In genomic region chr2:172965249-172965648, GRCm38 (mm10) we compare ENCODE assay signal across 16 mouse cellular contexts. TPM values are rescaled to one million over a fixed set of nuclear protein-coding genes. Genes with fewer than 3 reads are reported as not detected.
A peak's percentile ranks its signal among the peaks of the same experiment; 100 is the strongest.
DNase-seq lines count a peak whose midpoint lies in the region; ATAC-seq and TF ChIP-seq lines count a peak whose summit lies in the region.
"Had no signal": no experiment of that assay in that cellular context is flagged by ENCODE, and none has a peak within 500 bp of the region (broad histone marks: within the 10 kb centered on the region; RNA-seq: fewer than 3 reads in every experiment).

No protein-coding gene starts in this region.

- TF ChIP-seq EP300 in liver, postnatal 0 days (IDR thresholded peaks at IDR 0.05; ENCODE audit: low read depth), result no peak

- DNase-seq in liver, adult 2 months (ENCODE audit: extremely low read depth, low read depth, low spot score), result peak; percentile 33
- no peak for DNase-seq in liver, postnatal 0 days
- peak; percentile 33 for DNase-seq in ZHBTc4 (ENCODE audit: low read depth, low spot score)
- DNase-seq in kidney, adult 18-20 months, result peak; percentile 47
- DNase-seq in limb, embryonic 10.5 days (ENCODE audit: low spot score), result no peak
- no peak for DNase-seq in frontal cortex, postnatal 14 days (ENCODE audit: low spot score in 2 of 2)
- DNase-seq in left cerebral cortex, postnatal 10 days (ENCODE audit: extremely low spot score in 1 of 2, low spot score in 2 of 2), result no peak
- no peak for DNase-seq in layer of hippocampus, postnatal 10 days (ENCODE audit: low spot score in 2 of 2)
- DNase-seq: adrenal gland, postnatal 36 days; gastrocnemius, adult 2 months; lung, adult 18-20 months; thymus, postnatal 25 days had no signal

- H3K27me3 ChIP-seq in liver, adult 2 months (ENCODE audit: control insufficient read depth, insufficient read depth, low read length), result no peaks in the 10 kb centered on the region
- no peaks in the 10 kb centered on the region for H3K27me3 ChIP-seq in liver, postnatal 0 days (ENCODE audit: insufficient read depth, low read length)
- no peaks in the 10 kb centered on the region for H3K27me3 ChIP-seq in limb, embryonic 10.5 days (ENCODE audit: low read depth, poor library complexity, severe bottlenecking)
- H3K27me3 ChIP-seq: neural tube, embryonic 12.5 days had no signal

- H3K79me2 ChIP-seq in liver, adult 2 months (ENCODE audit: control insufficient read depth, insufficient read depth, low read length), result no peaks in the 10 kb centered on the region

- no peaks in the 10 kb centered on the region for H3K4me1 ChIP-seq in liver, adult 2 months (ENCODE audit: control insufficient read depth, insufficient read depth, low read length)
- H3K4me1 ChIP-seq in liver, postnatal 0 days (ENCODE audit: insufficient read depth), result no peaks in the 10 kb centered on the region
- peaks cover 7% of the 10 kb centered on the region for H3K4me1 ChIP-seq in limb, embryonic 10.5 days
- H3K4me1 ChIP-seq: neural tube, embryonic 12.5 days had no signal

- no peak for TF ChIP-seq POLR2A in liver, adult 2 months (IDR thresholded peaks at IDR 0.05; ENCODE audit: extremely low read depth, insufficient read depth, low read length)

- intact Hi-C loops in left cerebral cortex, postnatal 10 days (cut with DNase I), result no loop called here

- WGBS in liver, adult 2 months, result 40% methylated on average over 11 of the region's 11 CpGs
- WGBS in liver, postnatal 0 days (ENCODE audit: insufficient replicate concordance), result 55% methylated on average over 11 of the region's 11 CpGs
- WGBS in limb, embryonic 10.5 days, result 51% methylated on average over 11 of the region's 11 CpGs

- no peak for TF ChIP-seq CTCF in liver, adult 2 months (IDR thresholded peaks at IDR 0.05; ENCODE audit: low read depth, low read length)
- TF ChIP-seq CTCF in liver, postnatal 0 days (IDR thresholded peaks at IDR 0.05; ENCODE audit: low read depth), result no peak

- no peaks in the 10 kb centered on the region for H3K36me3 ChIP-seq in liver, adult 2 months (ENCODE audit: control insufficient read depth, insufficient read depth, low read length)
- no peaks in the 10 kb centered on the region for H3K36me3 ChIP-seq in liver, postnatal 0 days (replicated peaks; ENCODE audit: insufficient read depth, low read length)
- no peaks in the 10 kb centered on the region for H3K36me3 ChIP-seq in limb, embryonic 10.5 days
- H3K36me3 ChIP-seq: neural tube, embryonic 12.5 days had no signal

- H3K9me3 ChIP-seq in liver, postnatal 0 days (ENCODE audit: low read length), result no peaks in the 10 kb centered on the region
- H3K9me3 ChIP-seq in limb, embryonic 10.5 days (replicated peaks), result no peaks in the 10 kb centered on the region

- H3K9ac ChIP-seq in liver, adult 2 months (ENCODE audit: low read depth, low read length), result no peak overlapping the region
- no peak overlapping the region for H3K9ac ChIP-seq in liver, postnatal 0 days (replicated peaks)
- H3K9ac ChIP-seq: neural tube, embryonic 12.5 days had no signal

- ATAC-seq in liver, postnatal 0 days, result no peak
- ATAC-seq: CD4-positive, CD25-positive, alpha-beta regulatory T cell, adult 4 months had no signal

- H3K4me2 ChIP-seq in liver, postnatal 0 days (ENCODE audit: low read depth, low read length), result no peak overlapping the region
- H3K4me2 ChIP-seq: neural tube, embryonic 12.5 days had no signal

- H3K27ac ChIP-seq in liver, adult 2 months (replicated peaks; ENCODE audit: insufficient read depth, low read depth, low read length), result no peak overlapping the region
- H3K27ac ChIP-seq in liver, postnatal 0 days (ENCODE audit: low read depth), result no peak overlapping the region
- H3K27ac ChIP-seq in limb, embryonic 10.5 days, result peak overlapping the region; percentile 61; the same call in 1 of the 2 replicates
- H3K27ac ChIP-seq: gastrocnemius, adult 2 months; neural tube, embryonic 12.5 days had no signal

- H3K4me3 ChIP-seq in liver, adult 2 months (ENCODE audit: insufficient read depth, low read depth, low read length), result no peak overlapping the region
- H3K4me3 ChIP-seq in liver, postnatal 0 days (ENCODE audit: low read depth, low read length), result no peak overlapping the region
- H3K4me3 ChIP-seq in limb, embryonic 10.5 days, result no peak overlapping the region
- H3K4me3 ChIP-seq: gastrocnemius, adult 2 months; neural tube, embryonic 12.5 days had no signal

RNA-seq across cellular contexts. Expression of gene Spo11, which starts 12.3 kb away (rescaled TPM):
- under 0.01 and 0.07 TPM in 2 replicates for total RNA-seq in liver, adult 2 months (2014; rRNA removed)
- not detected in 2 replicates for polyA plus RNA-seq in liver, adult 2 months (2012; rRNA removed)
- 0.07 and 0.09 TPM in 2 replicates for polyA plus RNA-seq in liver, postnatal 0 days (2015; fragmentation: Nextera tagmentation; extraction: Ambion mirVana)
- polyA plus RNA-seq in limb, embryonic 10.5 days (2016; fragmentation: Nextera tagmentation; extraction: Ambion mirVana), result 0.36 and 0.79 TPM in 2 replicates
- total RNA-seq in left cerebral cortex, postnatal 10 days (2021), result under 1 TPM; 0.39 to 0.49 TPM
- under 1 TPM; 0.09 to 0.80 TPM for total RNA-seq in layer of hippocampus, postnatal 10 days (2021)
- total RNA-seq: adrenal gland, postnatal 36 days; gastrocnemius, adult 2 months had no signal
- polyA plus RNA-seq: intestine, embryonic 14.5 days had no signal

RNA-seq across cellular contexts. Expression of gene Bmp7, which starts 25.1 kb away (rescaled TPM):
- total RNA-seq in liver, adult 2 months (2014; rRNA removed), result 0.55 and 0.74 TPM in 2 replicates
- polyA plus RNA-seq in liver, adult 2 months (2012; rRNA removed), result 1.7 and 2.4 TPM in 2 replicates
- polyA plus RNA-seq in liver, postnatal 0 days (2015; fragmentation: Nextera tagmentation; extraction: Ambion mirVana), result 0.32 and 0.49 TPM in 2 replicates
- 31.3 and 39.5 TPM in 2 replicates for polyA plus RNA-seq in limb, embryonic 10.5 days (2016; fragmentation: Nextera tagmentation; extraction: Ambion mirVana)
- 10 to 100 TPM; 10.3 to 10.7 TPM for total RNA-seq in left cerebral cortex, postnatal 10 days (2021)
- total RNA-seq in layer of hippocampus, postnatal 10 days (2021), result 10 to 100 TPM in 1 of 2 experiments, 1 to 10 TPM in 1; 8.1 to 11.5 TPM
- total RNA-seq: megakaryocyte-erythroid progenitor cell, adult 5-6 weeks had no signal

RNA-seq across cellular contexts. Expression of gene Rae1, which starts 34.7 kb away (rescaled TPM):
- total RNA-seq in liver, adult 2 months (2014; rRNA removed), result 13.1 and 17.8 TPM in 2 replicates
- polyA plus RNA-seq in liver, adult 2 months (2012; rRNA removed), result 25.3 and 31.9 TPM in 2 replicates
- polyA plus RNA-seq in liver, postnatal 0 days (2015; fragmentation: Nextera tagmentation; extraction: Ambion mirVana), result 40.0 and 41.5 TPM in 2 replicates
- 179 and 196 TPM in 2 replicates for polyA plus RNA-seq in limb, embryonic 10.5 days (2016; fragmentation: Nextera tagmentation; extraction: Ambion mirVana)
- total RNA-seq in left cerebral cortex, postnatal 10 days (2021), result 10 to 100 TPM; 66.1 to 77.4 TPM
- 10 to 100 TPM; 75.3 to 83.2 TPM for total RNA-seq in layer of hippocampus, postnatal 10 days (2021)

RNA-seq across cellular contexts. Expression of gene Rbm38, which starts 55.0 kb away (rescaled TPM):
- 0.55 and 0.74 TPM in 2 replicates for total RNA-seq in liver, adult 2 months (2014; rRNA removed)
- 6.4 and 11.1 TPM in 2 replicates for polyA plus RNA-seq in liver, adult 2 months (2012; rRNA removed)
- 124 and 126 TPM in 2 replicates for polyA plus RNA-seq in liver, postnatal 0 days (2015; fragmentation: Nextera tagmentation; extraction: Ambion mirVana)
- polyA plus RNA-seq in limb, embryonic 10.5 days (2016; fragmentation: Nextera tagmentation; extraction: Ambion mirVana), result 74.1 and 97.5 TPM in 2 replicates
- total RNA-seq in left cerebral cortex, postnatal 10 days (2021), result 1 to 10 TPM; 2.7 to 2.8 TPM
- 1 to 10 TPM; 4.4 to 6.3 TPM for total RNA-seq in layer of hippocampus, postnatal 10 days (2021)

Comparison
In these comparisons a context has a peak if more than half of its experiments do, and no peak if none do; other contexts are left out.
1. DNase-seq: peak in liver, adult 2 months (single experiment), ZHBTc4 (single experiment) and kidney, adult 18-20 months (single experiment); none in liver, postnatal 0 days (single experiment), limb, embryonic 10.5 days (single experiment), frontal cortex, postnatal 14 days (0 of 2), left cerebral cortex, postnatal 10 days (0 of 2) and layer of hippocampus, postnatal 10 days (0 of 2).